Mouse (Mus musculus): ENCODE results near the gene Gm13539.

GRCm38 (mm10) chr2:25813364-25813763 is 31.3 kb downstream of the Gm13539 start:
- TF ChIP-seq CTCF (IDR thresholded peaks at IDR 0.05) (no peak), EP300 (IDR thresholded peaks at IDR 0.05) (no peak)
